Mouse (Mus musculus) C2C12 (cell line): ENCODE results near the gene Agap1.

Source experiments
- CTCF ChIP-seq: IDR thresholded peaks from one replicate; pipeline ENCODE4 v1.5.1; 2011; ENCODE audit not compliant: control insufficient read depth, insufficient read depth, insufficient read length
- MAX ChIP-seq: IDR thresholded peaks from one replicate; pipeline ENCODE4 v1.6.1; 2011; ENCODE audit warnings: mild to moderate bottlenecking, control low read depth

DNA sequence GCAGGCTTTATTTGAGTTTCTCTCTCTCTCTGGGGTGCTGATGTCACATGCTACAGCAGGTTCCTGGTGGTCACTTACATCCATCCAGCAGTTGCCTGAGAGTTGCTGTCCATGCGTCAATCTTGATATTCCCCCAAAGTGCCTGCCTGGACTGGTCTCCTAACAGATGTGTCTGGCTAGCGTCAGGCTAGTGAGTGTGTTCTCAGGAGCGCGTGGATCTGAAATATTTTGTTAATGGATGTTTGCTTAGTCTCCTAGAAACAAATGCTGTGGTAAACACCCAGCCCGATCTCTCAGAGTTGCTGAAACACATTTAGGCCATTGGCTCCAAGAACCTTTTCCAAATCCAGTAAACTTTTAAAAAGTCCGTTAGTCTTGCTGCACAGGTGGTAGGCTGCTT lies 161.9 kb downstream of the Agap1 start:
- no peak for TF ChIP-seq CTCF
- no peak for TF ChIP-seq MAX
